Mouse (Mus musculus) thymus, postnatal 0 days (tissue): ENCODE measurements at regions not wholly inside any gene's neighbourhood (a gene's known extent, or its start where the extent isn't known, plus 50 kb on each side); places are given as distances from the start of the nearest gene placed in this dataset.
A peak's percentile ranks its signal among the peaks of the same experiment; 100 is the strongest.

Experiments
- DNase-seq: peaks from one replicate; pipeline ENCODE4 v3.0.0-alpha.2; 2015; ENCODE audit warnings: low spot score

GRCm38 (mm10) chr14:48330965-48331622 is 114.8 kb upstream of the Tmem260 start:
- peak; percentile 24 for DNase-seq

GRCm38 (mm10) chr14:48331623-48332000 is 114.3 kb upstream of the Tmem260 start:
- DNase-seq: no peak

- no peak for DNase-seq
Observed at GRCm38 (mm10) chr14:48332193-48332592, 113.7 kb upstream of the Tmem260 start.

GRCm38 (mm10) chr14:48332660-48333059 is 113.3 kb upstream of the Tmem260 start:
- DNase-seq: no peak

- DNase-seq: no peak
Observed at GRCm38 (mm10) chr14:48334106-48334809, 111.7 kb upstream of the Tmem260 start.

GRCm38 (mm10) chr14:48339434-48339833 is 106.5 kb upstream of the Tmem260 start:
- DNase-seq: no peak

- DNase-seq: no peak
Observed at GRCm38 (mm10) chr14:48342944-48343343, 103.0 kb upstream of the Tmem260 start.

- no peak for DNase-seq
Observed at GRCm38 (mm10) chr14:48345956-48346355, 100.0 kb upstream of the Tmem260 start.

- DNase-seq: no peak
Observed at GRCm38 (mm10) chr14:48349392-48350044, 96.4 kb upstream of the Tmem260 start.

- no peak for DNase-seq
Observed at GRCm38 (mm10) chr14:48351652-48352051, 94.3 kb upstream of the Tmem260 start.

- DNase-seq: no peak
Observed at GRCm38 (mm10) chr14:48352825-48353224, 93.1 kb upstream of the Tmem260 start.

- no peak for DNase-seq
Observed at GRCm38 (mm10) chr14:48354176-48354575, 91.7 kb upstream of the Tmem260 start.

- DNase-seq: no peak
Observed at GRCm38 (mm10) chr14:48357441-48357840, 88.5 kb upstream of the Tmem260 start.

GRCm38 (mm10) chr14:48358487-48359159 is 87.3 kb upstream of the Tmem260 start:
- peak; percentile 25 for DNase-seq

- DNase-seq: no peak
Observed at GRCm38 (mm10) chr14:48361820-48362219, 84.1 kb upstream of the Tmem260 start.

- peak; percentile 73 for DNase-seq
Observed at GRCm38 (mm10) chr14:48367006-48367405, 78.9 kb upstream of the Tmem260 start.

GRCm38 (mm10) chr14:48370322-48370721 is 75.6 kb upstream of the Tmem260 start:
- DNase-seq: peak; percentile 70

GRCm38 (mm10) chr14:48371766-48372165 is 74.2 kb upstream of the Tmem260 start:
- DNase-seq: peak; percentile 61

GRCm38 (mm10) chr14:48376112-48376511 is 69.8 kb upstream of the Tmem260 start:
- peak; percentile 53 for DNase-seq
